Mouse (Mus musculus) liver, embryonic 14.5 days (tissue): ENCODE measurements at regions not wholly inside any gene's neighbourhood (a gene's known extent, or its start where the extent isn't known, plus 50 kb on each side); places are given as distances from the start of the nearest gene placed in this dataset.

Experiments
- ATAC-seq: fragments of 200-750 bp; cut with Nextera tagmentation; 2 replicates; pipeline ENCODE4 v1.8.0; 2017; ENCODE audit warnings: moderate number of reproducible peaks, mild to moderate bottlenecking, moderate library complexity; ENCODE audit not compliant: insufficient read depth
- DNase-seq, 3 experiments: peaks; one replicate each; pipeline ENCODE4 v3.0.0-alpha.2; 2012 to 2013; ENCODE audit warnings: low read depth in 3 of 3, low spot score in 3 of 3
- H3K27ac ChIP-seq: fragments of 300-500 bp; sonication (generic); 2 replicates; pipeline ENCODE4 v1.5.1; 2014; ENCODE audit warnings: moderate library complexity, mild to moderate bottlenecking, control low read depth, inconsistent platforms
- H3K27me3 ChIP-seq: fragments of 300-500 bp; sonication (generic); 2 replicates; pipeline ENCODE4 v1.6.1; 2014; ENCODE audit warnings: mild to moderate bottlenecking, low read length, moderate library complexity; ENCODE audit not compliant: control insufficient read depth, insufficient read depth
- H3K36me3 ChIP-seq: fragments of 300-500 bp; sonication (generic); replicated peaks from 2 replicates; pipeline ENCODE4 v1.6.1; 2014; ENCODE audit warnings: low read depth; ENCODE audit not compliant: control insufficient read depth, insufficient read depth
- H3K4me1 ChIP-seq, 2 experiments: fragments of 200-500 bp in 1 of 2; fragments of 300-500 bp in 1 of 2; sonication (generic) in 1 of 2; replicated peaks; 2 replicates each; pipeline ENCODE4 v1.6.1; 2012 to 2014; ENCODE audit warnings: antibody characterized with exemption in 1 of 2, inconsistent platforms in 1 of 2, low read length in 1 of 2; ENCODE audit not compliant: control insufficient read depth in 2 of 2, insufficient read depth in 2 of 2
- H3K4me2 ChIP-seq: fragments of 300-500 bp; sonication (generic); 2 replicates; pipeline ENCODE4 v1.6.1; 2014; ENCODE audit warnings: low read depth, mild to moderate bottlenecking, control low read depth, moderate library complexity
- H3K4me3 ChIP-seq, 2 experiments: fragments of 200-500 bp in 1 of 2; fragments of 300-500 bp in 1 of 2; sonication (generic) in 1 of 2; 2 replicates each; pipeline ENCODE4 v1.5.1; 2012 to 2014; ENCODE audit warnings: low read depth in 2 of 2, low read length in 2 of 2, mild to moderate bottlenecking in 2 of 2, control low read depth in 1 of 2, inconsistent platforms in 1 of 2, moderate library complexity in 1 of 2; ENCODE audit not compliant: insufficient read depth in 1 of 2
- H3K9ac ChIP-seq: fragments of 300-500 bp; sonication (generic); replicated peaks from 2 replicates; pipeline ENCODE4 v1.6.1; 2014; ENCODE audit warnings: mild to moderate bottlenecking, control low read depth, moderate library complexity
- H3K9me3 ChIP-seq: fragments of 300-500 bp; sonication (generic); 2 replicates; pipeline ENCODE4 v1.6.1; 2016; ENCODE audit warnings: low read length, mixed read lengths; ENCODE audit not compliant: control insufficient read depth
- CTCF ChIP-seq: IDR thresholded peaks from 2 replicates; pipeline ENCODE4 v1.5.1; 2016; ENCODE audit warnings: antibody characterized with exemption, low read depth, control low read depth
- EP300 ChIP-seq: IDR thresholded peaks from 2 replicates; pipeline ENCODE4 v1.6.1; 2016; ENCODE audit warnings: antibody characterized with exemption, low read depth
- WGBS: fragments of 180-500 bp; shearing (Covaris S2); extraction: QIAGEN DNeasy Blood & Tissue Kit; methylation state at CpG from one replicate; pipeline ENCODE4 v1.1.7; 2014; ENCODE audit not compliant: insufficient replicate concordance; 5-methylcytosine and 5-hydroxymethylcytosine counted together

- no peak overlapping the region for H3K4me3 ChIP-seq
- no peaks in the 10 kb centered on the region for H3K9me3 ChIP-seq
- WGBS, result 38% methylated on average over 8 of the region's 8 CpGs
- H3K27ac ChIP-seq, result no peak overlapping the region
- H3K9ac ChIP-seq, result no peak overlapping the region
- H3K4me1 ChIP-seq, result no peaks in the 10 kb centered on the region
- TF ChIP-seq EP300 (no peak), CTCF (no peak)
- DNase-seq, result no peak
- no peaks in the 10 kb centered on the region for H3K36me3 ChIP-seq
- no peak overlapping the region for H3K4me2 ChIP-seq
- H3K27me3 ChIP-seq, result no peaks in the 10 kb centered on the region
- no peak for ATAC-seq
Measured at GRCm38 (mm10) chr14:80263173-80263572, 279.3 kb downstream of the Olfm4 start.

GRCm38 (mm10) chr14:80265081-80265480, 281.2 kb downstream of the Olfm4 start:
- Histone ChIP-seq H3K4me1 (no peaks in the 10 kb centered on the region), H3K9ac (no peak overlapping the region), H3K4me3 (no peak overlapping the region), H3K27ac (no peak overlapping the region), H3K4me2 (no peak overlapping the region), H3K36me3 (no peaks in the 10 kb centered on the region), H3K9me3 (no peaks in the 10 kb centered on the region), H3K27me3 (no peaks in the 10 kb centered on the region)
- WGBS, result 70% methylated on average over 7 of the region's 7 CpGs
- DNase-seq, result no peak
- TF ChIP-seq CTCF, result no peak
- TF ChIP-seq EP300, result no peak
- ATAC-seq, result no peak

DNA sequence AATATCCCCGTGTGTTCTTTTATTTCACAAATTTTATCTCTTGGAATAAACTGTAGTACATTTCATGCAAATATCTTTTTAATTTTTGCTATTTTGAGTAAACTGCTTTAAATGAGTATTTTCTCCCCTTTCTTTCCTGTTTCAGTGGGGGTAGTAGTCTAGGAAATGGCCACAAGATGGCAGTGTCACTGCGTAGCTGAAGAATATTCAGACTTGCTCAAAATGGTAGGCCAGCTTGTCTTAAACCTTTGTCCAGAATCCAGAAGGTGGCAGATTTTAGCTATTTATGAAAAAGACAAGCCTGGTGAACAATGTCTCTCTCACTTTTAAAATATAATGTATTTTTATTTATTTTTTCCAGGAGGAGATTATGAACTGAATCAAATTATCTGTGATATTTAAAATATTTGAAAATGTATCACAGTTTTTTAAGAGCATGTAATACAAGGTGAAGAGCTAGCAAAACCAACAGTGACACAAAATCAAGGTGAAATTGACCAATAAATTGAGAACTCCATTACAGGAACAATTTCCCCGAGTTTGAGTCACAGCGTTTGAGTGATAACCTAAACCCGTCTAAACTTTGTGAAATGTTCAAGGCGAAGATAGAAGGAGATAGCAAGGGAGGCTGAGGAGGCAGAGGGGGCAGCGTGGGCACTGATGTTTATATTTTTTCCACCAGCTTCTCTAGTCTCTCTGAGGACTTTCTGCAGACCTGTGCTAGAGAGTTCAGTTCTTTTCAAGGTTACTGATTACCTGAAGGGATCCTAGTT, 285.5 kb downstream of the Olfm4 start:
- Histone ChIP-seq H3K4me3 (no peak overlapping the region), H3K27me3 (no peaks in the 10 kb centered on the region), H3K4me2 (no peak overlapping the region), H3K4me1 (no peaks in the 10 kb centered on the region), H3K27ac (no peak overlapping the region), H3K9me3 (no peaks in the 10 kb centered on the region), H3K36me3 (no peaks in the 10 kb centered on the region), H3K9ac (no peak overlapping the region)
- ATAC-seq (no peak), DNase-seq (peak in 1 of 3 experiments; percentile 1)
- WGBS, result 46% methylated on average over 7 of the region's 7 CpGs
- TF ChIP-seq CTCF (peak; percentile 53; the same call in 1 of the 2 replicates), EP300 (no peak)

DNA sequence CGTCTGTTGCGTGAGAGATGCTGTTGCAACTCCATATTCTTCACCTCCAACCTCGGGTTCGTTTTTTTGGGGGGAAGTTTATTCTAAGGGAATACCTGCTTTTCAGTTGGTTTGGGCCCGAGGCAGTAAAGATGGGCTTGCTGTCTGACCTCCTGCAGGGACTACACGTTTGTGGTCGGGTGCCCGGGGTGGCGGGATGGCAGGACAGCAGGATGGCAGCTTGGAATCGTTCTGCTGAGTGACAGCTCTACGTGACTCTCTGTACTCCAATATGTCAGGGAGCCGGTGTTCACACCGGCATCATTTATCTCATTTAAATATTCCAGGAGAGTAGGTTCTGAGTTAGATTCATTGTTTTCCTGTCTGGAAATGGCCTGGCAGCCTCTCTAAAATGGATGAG, 286.2 kb downstream of the Olfm4 start:
- TF ChIP-seq EP300 (no peak), CTCF (no peak)
- ATAC-seq (no peak), DNase-seq (no peak)
- Histone ChIP-seq H3K9me3 (no peaks in the 10 kb centered on the region), H3K36me3 (no peaks in the 10 kb centered on the region), H3K9ac (no peak overlapping the region), H3K4me1 (no peaks in the 10 kb centered on the region), H3K27ac (no peak overlapping the region), H3K4me3 (no peak overlapping the region), H3K27me3 (no peaks in the 10 kb centered on the region), H3K4me2 (no peak overlapping the region)
- 62% methylated on average over 13 of the region's 13 CpGs for WGBS

DNA sequence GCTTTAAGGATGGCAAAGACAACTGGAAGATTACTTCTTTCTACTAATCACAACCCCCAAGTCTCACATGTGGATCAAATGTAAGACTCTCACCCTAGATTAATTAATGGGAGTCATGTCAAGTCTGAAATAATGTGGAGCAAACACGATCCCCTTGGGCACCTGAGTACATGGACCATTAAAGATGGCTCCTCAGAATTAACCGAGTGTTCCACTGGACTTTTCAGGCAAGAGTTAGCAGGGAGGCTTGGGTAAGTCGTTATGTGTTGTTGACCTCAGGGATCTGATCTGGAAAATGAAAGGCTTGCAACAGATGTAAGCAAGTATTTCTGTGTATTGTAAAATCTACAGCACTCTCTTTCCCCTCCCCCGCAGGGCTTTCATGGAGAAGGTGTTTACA, 296.3 kb downstream of the Olfm4 start:
- TF ChIP-seq CTCF (no peak), EP300 (no peak)
- ATAC-seq, result no peak
- H3K36me3 ChIP-seq, result no peaks in the 10 kb centered on the region
- H3K9me3 ChIP-seq, result no peaks in the 10 kb centered on the region
- WGBS, result 50% methylated on average over 4 of the region's 4 CpGs
- H3K27me3 ChIP-seq, result no peaks in the 10 kb centered on the region
- DNase-seq, result no peak
- no peak overlapping the region for H3K4me2 ChIP-seq
- H3K4me1 ChIP-seq, result no peaks in the 10 kb centered on the region
- H3K9ac ChIP-seq, result no peak overlapping the region
- H3K27ac ChIP-seq, result no peak overlapping the region
- no peak overlapping the region for H3K4me3 ChIP-seq
